Mouse (Mus musculus): ENCODE results near the gene Tekt5. TPM values are rescaled to one million over a fixed set of nuclear protein-coding genes. Genes with fewer than 3 reads are reported as not detected.

The Tekt5 gene
- total and polyA plus RNA-seq, 2 experiments from 2014 or later: 0.45 TPM; not detected in 1

DNA sequence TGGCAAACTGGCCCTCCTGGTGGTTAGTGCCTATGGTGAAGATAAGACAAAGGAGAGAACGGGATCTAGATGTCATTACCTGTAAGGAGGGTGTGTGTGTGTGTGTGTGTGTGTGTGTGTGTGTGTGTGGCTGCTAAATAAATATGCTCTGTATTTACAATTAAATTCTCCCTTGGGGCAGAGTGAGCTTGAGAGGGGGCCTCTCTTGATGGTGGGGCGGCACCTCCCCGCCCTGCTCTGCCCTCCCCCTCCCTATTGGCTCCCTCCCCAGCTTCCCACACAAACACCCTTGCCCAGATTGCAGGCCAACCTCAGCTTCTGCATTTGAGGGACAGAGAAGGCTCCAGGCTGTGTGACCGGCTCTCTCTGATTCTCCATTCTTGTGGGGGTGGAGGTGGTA is 83.3 kb downstream of the Tekt5 start:
- DNase-seq (ENCODE audit: low spot score): no peak
- Histone ChIP-seq H3K9ac (replicated peaks; ENCODE audit: low read depth, low read length) (no peak overlapping the region), H3K4me2 (ENCODE audit: low read depth, low read length) (peak overlapping the region; percentile 89), H3K9me3 (replicated peaks; ENCODE audit: control insufficient read depth, low read length) (no peaks in the 10 kb centered on the region), H3K27ac (ENCODE audit: low read depth) (peak overlapping the region; percentile 84), H3K4me1 (ENCODE audit: control insufficient read depth, insufficient read depth) (peaks cover 25% of the 10 kb centered on the region), H3K36me3 (replicated peaks; ENCODE audit: control insufficient read depth, insufficient read depth, low read length) (0 out of 2 replicates have a peak, but pooled peaks cover 4% of the 10 kb centered on the region), H3K27me3 (ENCODE audit: control insufficient read depth, insufficient read depth, low read length) (no peaks in the 10 kb centered on the region), H3K4me3 (ENCODE audit: low read depth, low read length) (no peak overlapping the region)
- 52% methylated on average over 4 of the region's 4 CpGs for WGBS
- TF ChIP-seq CTCF (IDR thresholded peaks at IDR 0.05; ENCODE audit: low read depth) (no peak), EP300 (IDR thresholded peaks at IDR 0.05; ENCODE audit: low read depth) (no peak)
- ATAC-seq (ENCODE audit: insufficient read depth, low read depth): no peak

DNA sequence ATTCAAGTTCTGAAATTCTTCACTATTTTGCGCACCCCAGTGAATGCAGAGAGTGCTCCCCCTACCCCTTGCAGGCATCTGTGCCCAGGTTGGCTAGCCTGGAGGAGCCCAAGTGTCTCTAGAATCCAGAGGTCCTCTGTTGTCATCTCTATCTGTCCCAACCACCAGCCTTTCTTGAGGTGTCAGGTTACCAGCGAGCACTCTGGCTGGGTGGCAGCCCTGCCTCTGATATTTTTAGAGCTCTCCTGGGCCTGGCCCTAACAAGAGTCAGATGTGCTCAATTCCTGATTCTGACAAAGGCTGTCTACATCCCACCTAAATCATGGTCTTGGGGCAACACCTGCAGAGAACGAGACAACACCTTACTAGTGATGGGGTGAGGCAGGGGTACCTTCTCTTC is 84.2 kb downstream of the Tekt5 start:
- 22% methylated on average over 3 of the region's 3 CpGs for WGBS
- ATAC-seq (ENCODE audit: insufficient read depth, low read depth) (peak; percentile 62), DNase-seq (ENCODE audit: low spot score) (peak; percentile 45)
- Histone ChIP-seq H3K9ac (replicated peaks; ENCODE audit: low read depth, low read length) (no peak overlapping the region), H3K27ac (ENCODE audit: low read depth) (peak overlapping the region; percentile 84), H3K4me3 (ENCODE audit: low read depth, low read length) (peak overlapping the region; percentile 5; the same call in 1 of the 2 replicates), H3K36me3 (replicated peaks; ENCODE audit: control insufficient read depth, insufficient read depth, low read length) (0 out of 2 replicates have a peak, but pooled peaks cover 4% of the 10 kb centered on the region), H3K4me1 (ENCODE audit: control insufficient read depth, insufficient read depth) (peaks cover 31% of the 10 kb centered on the region), H3K4me2 (ENCODE audit: low read depth, low read length) (peak overlapping the region; percentile 89), H3K9me3 (replicated peaks; ENCODE audit: control insufficient read depth, low read length) (no peaks in the 10 kb centered on the region), H3K27me3 (ENCODE audit: control insufficient read depth, insufficient read depth, low read length) (no peaks in the 10 kb centered on the region)
- TF ChIP-seq EP300 (IDR thresholded peaks at IDR 0.05; ENCODE audit: low read depth) (no peak), CTCF (IDR thresholded peaks at IDR 0.05; ENCODE audit: low read depth) (no peak)

DNA sequence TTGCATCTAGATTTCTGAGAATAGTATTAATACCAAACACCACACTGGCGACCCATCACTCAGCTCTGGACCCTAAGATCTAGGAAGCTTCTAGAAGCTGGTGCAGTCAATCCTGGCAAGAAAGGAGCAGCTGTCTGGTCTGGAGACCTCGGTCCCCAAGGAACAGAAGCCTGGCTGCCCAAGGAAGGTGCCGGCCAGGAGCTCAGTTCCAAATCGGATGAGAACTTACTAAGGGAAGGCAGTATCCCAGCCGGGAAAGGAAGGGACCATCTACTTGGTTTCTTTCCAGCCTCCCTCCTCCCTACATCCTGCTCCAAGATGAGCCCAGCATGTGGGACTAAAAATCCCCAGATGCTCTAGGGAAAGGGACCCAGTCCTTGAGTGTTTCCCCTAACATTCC is 84.8 kb downstream of the Tekt5 start:
- Histone ChIP-seq H3K9me3 (replicated peaks; ENCODE audit: control insufficient read depth, low read length) (no peaks in the 10 kb centered on the region), H3K4me3 (ENCODE audit: low read depth, low read length) (no peak overlapping the region), H3K27me3 (ENCODE audit: control insufficient read depth, insufficient read depth, low read length) (no peaks in the 10 kb centered on the region), H3K4me2 (ENCODE audit: low read depth, low read length) (peak overlapping the region; percentile 89), H3K36me3 (replicated peaks; ENCODE audit: control insufficient read depth, insufficient read depth, low read length) (0 out of 2 replicates have a peak, but pooled peaks cover 4% of the 10 kb centered on the region), H3K9ac (replicated peaks; ENCODE audit: low read depth, low read length) (no peak overlapping the region), H3K27ac (ENCODE audit: low read depth) (peak overlapping the region; percentile 84), H3K4me1 (ENCODE audit: control insufficient read depth, insufficient read depth) (peaks cover 31% of the 10 kb centered on the region)
- no peak for ATAC-seq (ENCODE audit: insufficient read depth, low read depth)
- TF ChIP-seq CTCF (IDR thresholded peaks at IDR 0.05; ENCODE audit: low read depth) (no peak), EP300 (IDR thresholded peaks at IDR 0.05; ENCODE audit: low read depth) (no peak)
- no peak for DNase-seq (ENCODE audit: low spot score)
- 57% methylated on average over 5 of the region's 5 CpGs for WGBS

Other genes starting within 250 kb of the Tekt5 start
- gene Rpl39l, start 225.3 kb downstream of the Tekt5 start, total RNA-seq (2014; rRNA removed; ENCODE audit: low replicate concordance): not detected in 2 replicates
- 0.37 and 0.49 TPM in 2 replicates for gene Rpl39l, start 225.3 kb downstream of the Tekt5 start, polyA plus RNA-seq (2015; fragmentation: Nextera tagmentation; extraction: Ambion mirVana)
- gene Atf7ip2, start 202.8 kb downstream of the Tekt5 start, total RNA-seq (2014; rRNA removed; ENCODE audit: low replicate concordance): not detected in 2 replicates
- gene Atf7ip2, start 202.8 kb downstream of the Tekt5 start, polyA plus RNA-seq (2015; fragmentation: Nextera tagmentation; extraction: Ambion mirVana): 0.10 TPM in 2 replicates
- 43.4 and 56.7 TPM in 2 replicates for gene Emp2, start 81.5 kb downstream of the Tekt5 start, total RNA-seq (2014; rRNA removed; ENCODE audit: low replicate concordance)
- 25.5 and 25.7 TPM in 2 replicates for gene Emp2, start 81.5 kb downstream of the Tekt5 start, polyA plus RNA-seq (2015; fragmentation: Nextera tagmentation; extraction: Ambion mirVana)
- 16.9 and 25.3 TPM in 2 replicates for gene Nubp1, start 16.5 kb upstream of the Tekt5 start, total RNA-seq (2014; rRNA removed; ENCODE audit: low replicate concordance)
- gene Nubp1, start 16.5 kb upstream of the Tekt5 start, polyA plus RNA-seq (2015; fragmentation: Nextera tagmentation; extraction: Ambion mirVana): 18.9 and 19.4 TPM in 2 replicates
- 1.0 and 1.8 TPM in 2 replicates for gene Tvp23a, start 51.9 kb upstream of the Tekt5 start, total RNA-seq (2014; rRNA removed; ENCODE audit: low replicate concordance)
- 1.0 TPM in 2 replicates for gene Tvp23a, start 51.9 kb upstream of the Tekt5 start, polyA plus RNA-seq (2015; fragmentation: Nextera tagmentation; extraction: Ambion mirVana)
- 0.58 TPM in 1 of 2 replicates, not detected in the other for gene Ciita, start 84.6 kb upstream of the Tekt5 start, total RNA-seq (2014; rRNA removed; ENCODE audit: low replicate concordance)
- 0.08 TPM in 2 replicates for gene Ciita, start 84.6 kb upstream of the Tekt5 start, polyA plus RNA-seq (2015; fragmentation: Nextera tagmentation; extraction: Ambion mirVana)
- 41.9 and 76.4 TPM in 2 replicates for gene Dexi, start 147.6 kb upstream of the Tekt5 start, total RNA-seq (2014; rRNA removed; ENCODE audit: low replicate concordance)
- 15.0 and 15.6 TPM in 2 replicates for gene Dexi, start 147.6 kb upstream of the Tekt5 start, polyA plus RNA-seq (2015; fragmentation: Nextera tagmentation; extraction: Ambion mirVana)
- gene Clec16a, start 149.8 kb upstream of the Tekt5 start, total RNA-seq (2014; rRNA removed; ENCODE audit: low replicate concordance): 32.0 and 39.6 TPM in 2 replicates
- 36.1 and 37.7 TPM in 2 replicates for gene Clec16a, start 149.8 kb upstream of the Tekt5 start, polyA plus RNA-seq (2015; fragmentation: Nextera tagmentation; extraction: Ambion mirVana)

Measured in heart, postnatal 0 days (tissue).